Mouse (Mus musculus) thymus, adult 2 months (tissue): ENCODE data around the gene Clec3a.

ENCODE experiments used
- CTCF ChIP-seq: fragments of 200-500 bp; IDR thresholded peaks from 2 replicates; pipeline ENCODE4 v1.5.1; 2012; ENCODE audit warnings: mild to moderate bottlenecking, control low read depth, low read length, moderate library complexity, borderline replicate concordance; ENCODE audit not compliant: control insufficient read depth, poor library complexity, insufficient read depth; ENCODE audit errors: extremely low read depth
- POLR2A ChIP-seq: fragments of 200-500 bp; IDR thresholded peaks from 2 replicates; pipeline ENCODE4 v1.6.1; 2012; ENCODE audit warnings: mild to moderate bottlenecking, low read length, control low read depth, moderate library complexity; ENCODE audit not compliant: control insufficient read depth, poor library complexity, insufficient read depth; ENCODE audit errors: extremely low read depth

- TF ChIP-seq CTCF (no peak), POLR2A (no peak)
Measured at GRCm38 (mm10) chr8:114452278-114452677, 34.4 kb downstream of the Clec3a start.
